Mouse (Mus musculus) ES-Bruce4 (cell line): Measurements from ENCODE around the gene Spdl1. TPM values are rescaled to one million over a fixed set of nuclear protein-coding genes. Genes with fewer than 3 reads are reported as not detected.
A peak's percentile ranks its signal among the peaks of the same experiment; 100 is the strongest.

Experiments
- H3K27ac ChIP-seq: 2 replicates; pipeline ENCODE4 v1.5.1; 2012; ENCODE audit warnings: low read length, inconsistent platforms; ENCODE audit not compliant: insufficient read depth
- H3K27me3 ChIP-seq: 2 replicates; pipeline ENCODE4 v1.6.1; 2012; ENCODE audit warnings: mild to moderate bottlenecking, low read length, inconsistent platforms; ENCODE audit not compliant: control insufficient read depth, poor library complexity, insufficient read depth, severe bottlenecking
- H3K36me3 ChIP-seq: 2 replicates; pipeline ENCODE4 v1.6.1; 2012; ENCODE audit warnings: inconsistent platforms, mild to moderate bottlenecking, low read length, moderate library complexity; ENCODE audit not compliant: control insufficient read depth, poor library complexity, insufficient read depth, severe bottlenecking
- H3K4me1 ChIP-seq: one replicate; pipeline ENCODE4 v1.8.1; 2011; ENCODE audit warnings: low read length; ENCODE audit not compliant: control insufficient read depth, insufficient read depth
- H3K4me3 ChIP-seq: 2 replicates; pipeline ENCODE4 v1.5.1; 2011; ENCODE audit warnings: low read depth, mild to moderate bottlenecking, low read length
- H3K9ac ChIP-seq: 2 replicates; pipeline ENCODE4 v1.6.1; 2012; ENCODE audit warnings: low read depth, mild to moderate bottlenecking, inconsistent platforms; ENCODE audit not compliant: poor library complexity, severe bottlenecking
- H3K9me3 ChIP-seq: replicated peaks from 2 replicates; pipeline ENCODE4 v1.6.1; 2012; ENCODE audit warnings: mild to moderate bottlenecking, low read length, inconsistent platforms; ENCODE audit not compliant: control insufficient read depth, poor library complexity, insufficient read depth, severe bottlenecking
- CTCF ChIP-seq: IDR thresholded peaks from one replicate; pipeline ENCODE4 v1.8.1; 2011; ENCODE audit warnings: low read depth, low read length
- EP300 ChIP-seq: IDR thresholded peaks from 2 replicates; pipeline ENCODE4 v1.6.1; 2011; ENCODE audit warnings: low read depth, low read length; ENCODE audit not compliant: insufficient read depth
- POLR2A ChIP-seq: IDR thresholded peaks from one replicate; pipeline ENCODE4 v1.8.1; 2011; ENCODE audit warnings: low read length; ENCODE audit not compliant: insufficient read depth
- polyA plus RNA-seq: library from polyadenylated mRNA; stranded (reverse); fragments of >200 nt; gene quantifications from 2 replicates; pipeline ENCODE4 v1.2.4, GENCODE M21; 2011; ENCODE audit warnings: low read depth; ENCODE audit not compliant: missing spikeins, insufficient read depth, insufficient read length

Spdl1 gene
- polyA plus RNA-seq: 40.2 and 41.2 TPM in 2 replicates

DNA sequence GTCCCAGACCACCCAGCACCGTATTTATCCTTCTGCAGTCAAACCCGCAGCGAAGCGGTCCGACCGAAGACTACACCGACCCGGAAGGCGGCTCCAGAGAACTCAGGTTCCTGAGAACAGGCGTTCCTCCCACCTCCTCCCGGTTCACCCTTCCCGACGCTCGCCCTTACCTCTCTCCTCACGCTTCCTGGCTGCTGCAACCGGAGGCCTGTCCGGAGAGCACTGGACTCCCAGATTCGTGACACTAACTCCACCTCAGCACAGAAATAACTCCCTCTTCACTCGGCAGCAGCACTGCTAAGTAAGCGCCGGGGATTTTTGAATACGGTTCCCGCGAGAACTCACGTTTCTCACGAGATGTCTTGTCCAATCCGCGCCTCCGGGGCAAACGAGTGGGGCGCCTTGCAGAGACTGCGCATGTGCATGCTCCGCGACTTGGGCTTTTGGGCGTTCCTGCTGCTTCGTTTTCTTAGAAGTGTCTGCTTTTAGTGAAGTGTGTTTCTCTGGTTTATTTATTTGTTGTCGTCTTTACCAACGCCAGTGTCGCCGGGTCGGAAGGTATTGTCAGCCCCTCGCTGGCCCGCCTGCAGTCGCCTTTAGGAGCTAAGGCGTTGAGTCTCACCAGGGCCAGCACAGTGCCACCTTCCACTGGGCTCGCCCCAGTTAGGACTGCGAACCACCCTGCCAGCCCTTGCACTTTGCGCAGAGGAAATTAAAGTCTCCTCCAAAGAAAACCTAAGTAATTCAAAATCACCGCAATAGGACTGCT lies at the start of gene Spdl1:
Gene Spdl1 (minus strand): TSS at position 324 of the 769 bp plus-strand sequence.
- H3K9ac ChIP-seq: peak within 1 kb of the TSS; percentile 77
- no peaks in the 10 kb centered on the region for H3K4me1 ChIP-seq

DNA sequence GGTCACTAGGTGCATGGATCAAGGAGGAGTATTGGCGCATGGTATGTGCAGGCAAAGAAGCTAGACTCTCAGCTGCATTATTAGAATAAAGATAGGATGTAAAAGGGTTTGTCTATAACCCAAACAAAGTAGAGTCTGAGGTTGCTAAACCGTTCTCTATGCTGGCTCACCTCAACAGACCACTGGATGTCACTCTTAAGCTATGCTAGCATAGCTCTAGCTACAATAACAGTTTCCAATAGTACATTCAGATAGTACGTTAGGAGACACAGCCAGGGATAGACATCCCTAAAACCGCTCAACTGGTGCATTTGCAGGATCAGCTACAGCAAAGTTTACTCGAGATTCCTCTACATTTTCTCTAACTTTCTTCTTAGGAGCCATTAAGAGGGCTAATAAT lies 48.1 kb upstream of the Spdl1 start:
- Histone ChIP-seq H3K9me3 (no peaks in the 10 kb centered on the region), H3K4me3 (no peak overlapping the region), H3K36me3 (no peaks in the 10 kb centered on the region), H3K9ac (no peak overlapping the region), H3K27me3 (peaks cover 2% of the 10 kb centered on the region; the same call in 1 of the 2 replicates), H3K4me1 (no peaks in the 10 kb centered on the region), H3K27ac (no peak overlapping the region)
- TF ChIP-seq POLR2A: no peak
- TF ChIP-seq CTCF: no peak
- no peak for TF ChIP-seq EP300

More for the DNA sequence above, at the start of gene Spdl1:
- Histone ChIP-seq H3K9me3 (no peaks in the 10 kb centered on the region), H3K27me3 (no peaks in the 10 kb centered on the region), H3K27ac (peak within 1 kb of the TSS; percentile 62; the same call in 1 of the 2 replicates), H3K36me3 (peaks cover 19% of the 10 kb centered on the region), H3K4me3 (peak within 1 kb of the TSS; percentile 95)
- no peak for TF ChIP-seq CTCF
- TF ChIP-seq EP300: peak; percentile 52; the same call in 1 of the 2 replicates
- peak; percentile 84 for TF ChIP-seq POLR2A

DNA sequence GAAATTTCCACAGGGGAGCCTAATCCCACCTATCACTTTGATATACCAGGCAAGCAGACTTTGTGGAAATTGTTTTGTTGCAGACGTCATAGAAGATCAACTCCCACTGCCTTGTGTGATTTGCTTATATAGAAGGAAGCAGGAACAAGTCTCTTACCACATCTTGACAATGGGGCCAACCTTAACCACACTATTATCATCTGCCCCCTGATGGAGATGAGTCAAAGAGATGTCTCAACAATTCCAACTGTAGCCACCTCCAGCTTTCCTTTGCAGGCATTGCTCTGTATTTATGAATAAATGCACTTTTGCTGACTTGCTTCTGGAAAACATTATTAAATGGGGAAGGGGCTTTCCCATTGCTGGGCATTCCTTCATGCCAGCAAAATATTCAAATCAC lies 46.2 kb upstream of the Spdl1 start:
- H3K27ac ChIP-seq: no peak overlapping the region
- H3K27me3 ChIP-seq: peaks cover 2% of the 10 kb centered on the region; the same call in 1 of the 2 replicates
- TF ChIP-seq POLR2A: no peak
- TF ChIP-seq EP300: no peak
- no peak for TF ChIP-seq CTCF
- no peaks in the 10 kb centered on the region for H3K9me3 ChIP-seq
- H3K36me3 ChIP-seq: no peaks in the 10 kb centered on the region
- H3K4me3 ChIP-seq: no peak overlapping the region
- no peaks in the 10 kb centered on the region for H3K4me1 ChIP-seq
- no peak overlapping the region for H3K9ac ChIP-seq

DNA sequence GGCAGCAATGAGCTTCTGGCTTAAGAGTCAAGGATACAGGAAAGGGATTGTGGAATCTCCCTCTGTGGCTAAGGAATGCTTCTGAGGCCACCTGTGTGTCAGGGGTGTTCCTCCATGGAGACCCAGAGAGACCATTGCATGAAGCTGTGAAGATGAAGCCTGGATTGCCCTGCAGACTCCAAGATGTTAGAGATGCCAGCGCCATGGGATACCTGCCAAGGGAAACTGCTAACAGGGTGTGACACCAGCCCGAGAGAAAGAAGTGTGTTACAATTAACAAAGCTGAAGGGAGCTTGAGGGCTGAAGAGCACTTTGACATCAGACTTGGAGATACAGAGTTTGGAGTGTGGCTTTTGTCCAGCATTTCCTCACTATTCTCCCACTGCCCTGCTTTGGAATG lies 40.4 kb upstream of the Spdl1 start:
- Histone ChIP-seq H3K9ac (no peak overlapping the region), H3K36me3 (no peaks in the 10 kb centered on the region), H3K4me1 (no peaks in the 10 kb centered on the region), H3K9me3 (0 out of 2 replicates have a peak, but pooled peaks cover 3% of the 10 kb centered on the region), H3K4me3 (no peak overlapping the region), H3K27ac (no peak overlapping the region), H3K27me3 (no peaks in the 10 kb centered on the region)
- TF ChIP-seq EP300: no peak
- no peak for TF ChIP-seq POLR2A
- TF ChIP-seq CTCF: no peak

DNA sequence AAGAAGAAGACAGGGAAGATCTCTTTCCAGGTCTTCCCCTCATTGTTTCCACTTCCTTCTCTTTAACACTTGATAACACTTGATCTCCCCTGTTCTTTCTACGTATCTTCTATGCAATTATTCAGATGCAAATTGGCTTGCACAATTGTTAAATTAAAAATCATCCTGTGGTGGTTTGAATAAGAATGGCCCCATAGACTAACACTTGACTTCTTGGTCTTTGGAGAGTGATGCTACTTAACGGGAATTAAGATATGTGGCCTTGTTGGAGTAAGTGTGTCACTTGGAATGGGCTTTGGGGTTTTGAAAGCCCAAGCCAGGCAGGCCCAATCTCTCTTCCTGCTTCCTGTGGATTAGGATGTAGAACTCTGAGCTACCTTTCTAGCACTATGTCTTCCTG lies 39.0 kb upstream of the Spdl1 start:
- Histone ChIP-seq H3K4me3 (no peak overlapping the region), H3K36me3 (no peaks in the 10 kb centered on the region), H3K9me3 (0 out of 2 replicates have a peak, but pooled peaks cover 3% of the 10 kb centered on the region), H3K27ac (no peak overlapping the region), H3K9ac (no peak overlapping the region), H3K27me3 (no peaks in the 10 kb centered on the region), H3K4me1 (no peaks in the 10 kb centered on the region)
- TF ChIP-seq CTCF (no peak), EP300 (no peak), POLR2A (no peak)

DNA sequence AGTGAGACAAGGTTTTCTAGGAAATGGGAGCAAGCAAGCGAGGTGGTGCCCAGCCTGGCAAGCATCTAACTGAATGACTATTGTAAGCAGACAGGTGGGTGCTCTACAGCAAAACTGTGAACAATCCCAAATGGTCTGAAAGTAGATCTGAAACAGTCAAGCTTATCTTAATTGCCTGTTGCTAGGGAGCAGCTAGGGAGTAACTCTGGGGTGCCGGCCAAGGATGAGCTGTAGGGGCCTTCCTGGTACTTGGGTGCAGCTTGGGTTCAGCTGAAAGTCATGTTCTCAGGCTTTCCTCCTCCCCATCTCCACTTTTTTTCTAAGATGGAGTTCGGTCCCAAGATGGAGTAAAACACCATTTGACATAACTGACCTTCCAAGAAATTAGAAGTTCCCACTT lies 38.5 kb upstream of the Spdl1 start:
- Histone ChIP-seq H3K4me3 (no peak overlapping the region), H3K9me3 (0 out of 2 replicates have a peak, but pooled peaks cover 3% of the 10 kb centered on the region), H3K27me3 (no peaks in the 10 kb centered on the region), H3K36me3 (no peaks in the 10 kb centered on the region), H3K9ac (no peak overlapping the region), H3K4me1 (no peaks in the 10 kb centered on the region), H3K27ac (no peak overlapping the region)
- TF ChIP-seq CTCF: no peak
- TF ChIP-seq POLR2A: no peak
- TF ChIP-seq EP300: no peak
